Mouse (Mus musculus) midbrain, embryonic 15.5 days (tissue): ENCODE measurements around the gene Lpp. TPM values are rescaled to one million over a fixed set of nuclear protein-coding genes. Genes with fewer than 3 reads are reported as not detected.

Experiments
- ATAC-seq: fragments of 200-750 bp; cut with Nextera tagmentation; replicated peaks from 2 replicates; pipeline ENCODE4 v1.8.0; 2017; ENCODE audit warnings: moderate TSS enrichment
- H3K27ac ChIP-seq: fragments of 300-500 bp; sonication (generic); 2 replicates; pipeline ENCODE4 v1.5.1; 2015; ENCODE audit warnings: mild to moderate bottlenecking, inconsistent platforms
- H3K27me3 ChIP-seq: fragments of 300-500 bp; sonication (generic); replicated peaks from 2 replicates; pipeline ENCODE4 v1.6.1; 2015; ENCODE audit warnings: inconsistent platforms
- H3K36me3 ChIP-seq: fragments of 300-500 bp; sonication (generic); replicated peaks from 2 replicates; pipeline ENCODE4 v1.6.1; 2015; ENCODE audit warnings: inconsistent platforms
- H3K4me1 ChIP-seq: fragments of 300-500 bp; sonication (generic); 2 replicates; pipeline ENCODE4 v1.6.1; 2015; ENCODE audit warnings: inconsistent platforms
- H3K4me2 ChIP-seq: fragments of 300-500 bp; sonication (generic); 2 replicates; pipeline ENCODE4 v1.6.1; 2015; ENCODE audit warnings: inconsistent platforms, mild to moderate bottlenecking, moderate library complexity
- H3K4me3 ChIP-seq: fragments of 300-500 bp; sonication (generic); 2 replicates; pipeline ENCODE4 v1.5.1; 2015; ENCODE audit warnings: mild to moderate bottlenecking, inconsistent platforms
- H3K9ac ChIP-seq: fragments of 300-500 bp; sonication (generic); 2 replicates; pipeline ENCODE4 v1.6.1; 2015; ENCODE audit warnings: mild to moderate bottlenecking, inconsistent platforms
- H3K9me3 ChIP-seq: fragments of 300-500 bp; sonication (generic); 2 replicates; pipeline ENCODE4 v1.6.1; 2016; ENCODE audit warnings: inconsistent platforms
- WGBS: fragments of 180-500 bp; shearing (Covaris S2); methylation state at CpG from one replicate; pipeline ENCODE4 v1.1.7; 2015; ENCODE audit warnings: mixed read lengths; 5-methylcytosine and 5-hydroxymethylcytosine counted together
- polyA plus RNA-seq: library from polyadenylated mRNA; unstranded; fragments of >200 nt; fragmentation: Nextera tagmentation; extraction: Ambion mirVana; gene quantifications from 2 replicates; pipeline ENCODE4 v1.2.1, GENCODE M21; 2015

Lpp gene
- polyA plus RNA-seq, 1 experiment from 2014 or later: 10.4 TPM

DNA sequence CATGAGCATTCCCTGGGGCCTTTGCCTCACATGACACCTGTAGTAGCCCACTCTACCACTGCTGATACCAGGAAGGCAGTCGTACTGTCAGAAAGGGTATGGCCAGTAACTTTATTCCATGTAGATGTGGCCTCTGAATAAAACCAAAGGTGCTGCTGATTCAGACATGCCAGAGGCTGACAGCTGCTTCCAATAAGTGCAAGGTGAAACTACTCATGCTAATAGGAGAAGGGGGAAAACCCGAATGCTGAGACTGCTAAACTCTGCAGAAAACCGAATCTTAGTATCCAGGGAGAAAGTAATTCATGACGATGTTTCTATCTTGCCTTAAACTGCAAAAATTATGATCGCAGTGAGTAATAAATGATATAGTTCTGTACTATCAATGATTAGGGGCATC, 468.1 kb downstream of the Lpp start:
- H3K27me3 ChIP-seq: no peaks in the 10 kb centered on the region
- no peaks in the 10 kb centered on the region for H3K9me3 ChIP-seq
- WGBS: 88% methylated on average over 5 of the region's 5 CpGs
- no peak overlapping the region for H3K4me3 ChIP-seq
- no peak for ATAC-seq
- no peaks in the 10 kb centered on the region for H3K4me1 ChIP-seq
- no peak overlapping the region for H3K4me2 ChIP-seq
- no peak overlapping the region for H3K27ac ChIP-seq
- no peaks in the 10 kb centered on the region for H3K36me3 ChIP-seq
- H3K9ac ChIP-seq: no peak overlapping the region

DNA sequence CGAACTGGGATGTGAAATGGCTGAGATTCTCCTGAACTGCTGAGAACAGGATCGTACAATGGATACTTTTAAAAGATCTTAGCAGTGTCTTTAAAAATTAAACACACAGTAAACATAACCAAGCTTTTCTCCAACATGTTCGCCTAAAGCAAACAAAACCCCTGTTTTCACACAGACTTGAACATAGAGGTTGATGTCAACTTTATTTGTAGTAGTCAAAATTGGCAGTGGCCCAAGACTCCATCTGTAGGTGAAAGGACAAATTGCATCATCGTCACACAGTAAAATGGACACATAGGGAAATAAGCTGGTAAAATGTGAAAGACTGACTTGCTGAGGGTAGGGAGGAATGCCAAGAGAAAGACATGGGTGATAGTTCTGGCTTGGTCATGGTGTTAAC, 480.9 kb downstream of the Lpp start:
- ATAC-seq: no peak
- Histone ChIP-seq H3K9ac (no peak overlapping the region), H3K27ac (no peak overlapping the region), H3K4me1 (no peaks in the 10 kb centered on the region), H3K4me3 (no peak overlapping the region), H3K36me3 (no peaks in the 10 kb centered on the region), H3K4me2 (no peak overlapping the region), H3K9me3 (no peaks in the 10 kb centered on the region), H3K27me3 (no peaks in the 10 kb centered on the region)
- WGBS: 71% methylated on average over 4 of the region's 4 CpGs

DNA sequence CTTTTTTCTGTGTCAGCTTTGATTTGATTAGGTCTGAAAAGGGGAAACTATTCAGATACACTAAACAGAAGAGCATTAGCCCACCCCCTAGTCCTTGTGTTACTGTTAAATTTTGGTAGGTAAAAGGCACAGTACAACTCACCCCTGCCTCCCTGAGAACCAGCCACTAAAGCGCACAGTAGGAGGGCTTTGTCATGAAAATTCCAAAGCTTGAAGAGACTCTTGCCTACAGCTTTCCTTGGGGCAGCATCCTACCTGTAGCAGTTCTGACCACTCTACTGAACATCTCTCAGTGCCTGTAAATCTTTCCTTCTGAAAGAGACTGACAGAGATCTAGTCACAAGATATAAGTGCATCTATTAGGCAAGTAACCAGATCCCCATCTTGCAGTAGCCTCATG, 482.4 kb downstream of the Lpp start:
- no peak for ATAC-seq
- H3K27me3 ChIP-seq: no peaks in the 10 kb centered on the region
- H3K4me2 ChIP-seq: no peak overlapping the region
- no peaks in the 10 kb centered on the region for H3K36me3 ChIP-seq
- no peaks in the 10 kb centered on the region for H3K9me3 ChIP-seq
- no peak overlapping the region for H3K27ac ChIP-seq
- no peak overlapping the region for H3K4me3 ChIP-seq
- no peak overlapping the region for H3K9ac ChIP-seq
- WGBS: 23% methylated on average over 1 of the region's 1 CpGs
- H3K4me1 ChIP-seq: peaks cover 2% of the 10 kb centered on the region; the same call in 1 of the 2 replicates

DNA sequence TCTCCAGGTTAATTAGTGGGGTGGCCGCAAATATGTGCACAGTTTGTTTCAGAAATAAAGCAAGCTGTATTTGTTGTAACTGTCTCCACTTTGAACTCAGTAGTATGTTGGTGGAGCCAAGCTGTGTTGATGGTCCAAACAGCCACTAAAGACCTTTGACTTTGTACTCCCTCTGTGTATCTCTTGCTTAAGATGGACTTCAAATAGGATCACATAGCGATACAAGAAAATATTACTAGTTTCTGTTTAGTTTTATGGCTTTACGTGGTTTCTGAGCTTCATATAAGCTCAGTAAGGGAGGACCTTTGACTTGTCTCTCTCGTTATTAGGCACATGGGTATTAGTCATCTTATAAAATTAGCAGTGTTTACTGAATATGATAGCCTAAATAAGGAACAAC, 485.7 kb downstream of the Lpp start:
- no peaks in the 10 kb centered on the region for H3K36me3 ChIP-seq
- ATAC-seq: no peak
- WGBS: 91% methylated on average over 4 of the region's 4 CpGs
- no peaks in the 10 kb centered on the region for H3K9me3 ChIP-seq
- H3K27me3 ChIP-seq: no peaks in the 10 kb centered on the region
- no peak overlapping the region for H3K27ac ChIP-seq
- H3K4me3 ChIP-seq: no peak overlapping the region
- H3K9ac ChIP-seq: no peak overlapping the region
- peaks cover 5% of the 10 kb centered on the region; the same call in 1 of the 2 replicates for H3K4me1 ChIP-seq
- H3K4me2 ChIP-seq: no peak overlapping the region

DNA sequence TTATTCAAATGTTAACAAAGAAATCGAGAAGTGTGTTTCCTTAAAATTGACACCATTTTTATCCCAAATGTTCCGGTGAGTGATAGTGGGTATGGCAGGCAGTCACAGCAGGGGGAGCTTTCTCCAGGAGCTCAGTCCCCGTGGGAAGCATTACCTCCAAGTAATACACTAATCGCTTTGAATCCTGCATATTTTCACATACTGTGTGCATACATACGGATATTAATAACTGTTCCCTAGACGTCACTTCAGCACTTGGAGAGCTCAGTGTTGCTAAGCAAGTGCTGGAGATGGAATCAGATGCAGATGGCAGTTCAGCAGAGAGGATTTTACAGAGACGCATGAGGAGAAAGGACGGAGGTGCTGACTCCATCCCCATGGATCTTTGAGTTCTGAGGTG, 487.4 kb downstream of the Lpp start:
- H3K4me1 ChIP-seq: peaks cover 5% of the 10 kb centered on the region; the same call in 1 of the 2 replicates
- H3K9ac ChIP-seq: no peak overlapping the region
- H3K27ac ChIP-seq: no peak overlapping the region
- H3K9me3 ChIP-seq: no peaks in the 10 kb centered on the region
- no peaks in the 10 kb centered on the region for H3K36me3 ChIP-seq
- H3K27me3 ChIP-seq: no peaks in the 10 kb centered on the region
- ATAC-seq: peak; percentile 62; the same call in 1 of the 2 replicates
- 43% methylated on average over 8 of the region's 8 CpGs for WGBS
- H3K4me3 ChIP-seq: no peak overlapping the region
- H3K4me2 ChIP-seq: no peak overlapping the region

DNA sequence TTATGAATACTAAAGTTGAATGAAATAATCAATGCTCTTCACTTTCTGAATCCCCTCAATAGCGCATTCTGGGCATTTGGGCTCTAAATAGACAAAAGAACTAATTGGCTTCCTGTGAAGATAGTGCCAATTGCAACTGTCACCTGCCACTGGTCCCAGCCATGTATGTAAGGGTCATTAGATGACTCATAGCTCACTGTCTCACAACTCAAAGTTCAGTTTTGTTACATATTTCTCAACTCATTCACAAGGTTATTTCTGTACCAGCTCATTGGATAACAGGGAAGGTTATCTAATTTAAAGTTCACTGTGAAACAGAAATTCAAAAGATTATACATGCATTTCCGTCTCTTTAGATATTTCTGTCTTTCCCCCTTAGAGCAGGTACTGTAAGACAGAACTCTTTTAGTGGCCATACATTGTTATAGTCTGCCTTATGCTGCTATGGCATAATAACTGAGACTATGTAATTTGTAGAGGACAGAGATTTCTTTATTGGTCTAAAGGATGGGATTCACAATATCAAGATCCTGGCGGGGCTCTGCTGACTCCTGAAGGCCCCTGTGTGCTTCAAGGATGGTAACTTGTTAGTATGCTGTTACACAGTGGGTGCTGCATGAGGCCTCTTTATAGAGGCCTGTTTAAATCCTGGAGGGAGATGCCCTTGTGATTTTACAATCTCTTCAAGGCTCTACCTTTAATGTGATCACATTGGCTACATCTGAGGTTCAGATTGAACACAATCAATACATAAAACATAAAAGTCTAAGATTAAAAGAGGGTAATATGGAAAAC, 488.9 kb downstream of the Lpp start:
- Histone ChIP-seq H3K9ac (no peak overlapping the region), H3K36me3 (no peaks in the 10 kb centered on the region), H3K9me3 (no peaks in the 10 kb centered on the region), H3K27me3 (no peaks in the 10 kb centered on the region), H3K4me1 (peaks cover 5% of the 10 kb centered on the region; the same call in 1 of the 2 replicates), H3K4me3 (no peak overlapping the region), H3K27ac (no peak overlapping the region), H3K4me2 (no peak overlapping the region)
- WGBS: 87% methylated on average over 3 of the region's 3 CpGs
- no peak for ATAC-seq

DNA sequence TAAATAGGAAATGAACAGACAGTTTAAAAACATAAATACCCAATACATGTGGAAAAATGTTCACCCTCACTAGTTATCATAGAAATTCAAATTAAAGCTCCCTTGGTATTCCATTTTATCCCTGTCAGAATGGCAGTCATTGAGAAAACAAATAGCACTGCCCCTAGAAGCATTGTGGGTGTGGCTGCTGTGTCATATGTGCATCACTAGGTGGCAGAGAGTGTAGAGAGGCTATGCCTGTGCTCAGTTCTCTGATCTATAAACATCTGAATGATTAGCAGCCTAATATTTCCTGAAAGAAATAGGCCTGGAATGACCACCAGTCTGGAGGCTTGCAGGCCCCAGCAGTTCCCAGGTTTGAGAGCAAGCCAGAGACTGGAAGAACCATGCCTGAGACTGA, 490.7 kb downstream of the Lpp start:
- Histone ChIP-seq H3K9ac (no peak overlapping the region), H3K4me1 (peaks cover 5% of the 10 kb centered on the region; the same call in 1 of the 2 replicates), H3K9me3 (no peaks in the 10 kb centered on the region), H3K27me3 (no peaks in the 10 kb centered on the region), H3K36me3 (no peaks in the 10 kb centered on the region), H3K4me2 (no peak overlapping the region), H3K27ac (no peak overlapping the region), H3K4me3 (no peak overlapping the region)
- ATAC-seq: no peak

DNA sequence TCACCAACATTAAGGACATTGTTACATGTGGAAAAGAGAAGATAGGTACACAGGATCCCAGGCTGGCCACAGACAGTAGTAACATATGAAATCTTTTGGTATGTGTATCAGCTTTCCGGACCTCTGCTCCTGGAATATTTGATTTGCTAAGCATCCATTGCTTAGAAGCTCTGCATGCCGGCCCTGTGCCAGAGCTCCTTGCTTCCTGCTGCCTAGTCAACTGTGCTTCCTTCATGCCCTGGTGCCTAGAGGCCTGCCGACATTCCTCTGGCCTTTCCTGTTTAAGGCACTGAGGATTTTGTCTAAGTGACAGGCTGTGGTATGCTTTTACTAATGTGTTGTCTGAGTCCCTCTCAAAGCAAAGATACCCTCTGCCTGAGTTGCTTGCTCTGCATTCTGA, 493.0 kb downstream of the Lpp start:
- Histone ChIP-seq H3K36me3 (no peaks in the 10 kb centered on the region), H3K27ac (no peak overlapping the region), H3K4me2 (no peak overlapping the region), H3K4me3 (no peak overlapping the region), H3K9ac (no peak overlapping the region), H3K27me3 (no peaks in the 10 kb centered on the region), H3K4me1 (no peaks in the 10 kb centered on the region), H3K9me3 (no peaks in the 10 kb centered on the region)
- 61% methylated on average over 3 of the region's 3 CpGs for WGBS
- ATAC-seq: no peak

DNA sequence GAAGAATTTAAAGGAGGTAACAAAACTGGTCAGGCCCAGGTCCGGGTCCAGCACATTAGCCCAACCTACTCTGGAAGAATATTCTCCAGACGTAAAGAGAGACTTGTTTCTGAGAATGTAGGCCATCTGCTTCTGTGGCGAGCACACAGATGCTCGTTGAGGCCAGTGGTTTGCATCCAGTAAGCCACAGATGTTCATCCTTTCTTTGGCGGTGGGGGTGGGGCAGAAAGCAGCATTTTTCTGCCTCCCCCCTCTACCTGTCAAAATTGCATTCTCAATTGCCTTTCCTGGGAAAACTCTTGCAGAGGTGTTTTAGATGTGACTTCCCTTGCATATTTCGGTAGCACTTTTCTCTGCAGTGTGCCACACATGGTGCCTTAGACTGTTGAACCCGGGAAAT, 493.6 kb downstream of the Lpp start:
- Histone ChIP-seq H3K36me3 (no peaks in the 10 kb centered on the region), H3K27me3 (no peaks in the 10 kb centered on the region), H3K9ac (no peak overlapping the region), H3K4me2 (no peak overlapping the region), H3K4me3 (no peak overlapping the region), H3K27ac (no peak overlapping the region), H3K9me3 (no peaks in the 10 kb centered on the region), H3K4me1 (no peaks in the 10 kb centered on the region)
- ATAC-seq: no peak
- WGBS: 73% methylated on average over 7 of the region's 7 CpGs

DNA sequence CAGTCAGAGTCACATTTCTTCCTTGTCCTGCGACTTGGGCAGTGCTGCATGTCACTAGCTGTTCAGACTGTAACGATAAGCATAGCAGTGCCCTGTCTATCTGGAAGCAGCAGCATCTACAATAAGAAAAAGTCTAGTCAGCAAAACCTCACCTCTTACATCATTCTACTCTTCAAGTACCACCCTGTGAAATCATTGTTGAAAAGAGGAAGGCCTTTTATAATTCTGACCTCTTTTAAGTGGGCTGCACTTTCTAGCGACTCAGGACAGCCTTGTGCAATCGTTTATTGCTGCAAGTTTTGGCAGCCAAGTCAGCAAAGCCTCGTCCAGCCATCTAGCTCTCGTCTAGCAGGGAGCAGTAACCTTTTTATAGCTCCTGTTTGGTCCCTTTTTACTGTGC, 498.1 kb downstream of the Lpp start:
- Histone ChIP-seq H3K4me1 (no peaks in the 10 kb centered on the region), H3K27me3 (no peaks in the 10 kb centered on the region), H3K36me3 (no peaks in the 10 kb centered on the region), H3K27ac (no peak overlapping the region), H3K4me3 (no peak overlapping the region), H3K4me2 (no peak overlapping the region), H3K9ac (no peak overlapping the region), H3K9me3 (no peaks in the 10 kb centered on the region)
- WGBS: 65% methylated on average over 6 of the region's 6 CpGs
- no peak for ATAC-seq

DNA sequence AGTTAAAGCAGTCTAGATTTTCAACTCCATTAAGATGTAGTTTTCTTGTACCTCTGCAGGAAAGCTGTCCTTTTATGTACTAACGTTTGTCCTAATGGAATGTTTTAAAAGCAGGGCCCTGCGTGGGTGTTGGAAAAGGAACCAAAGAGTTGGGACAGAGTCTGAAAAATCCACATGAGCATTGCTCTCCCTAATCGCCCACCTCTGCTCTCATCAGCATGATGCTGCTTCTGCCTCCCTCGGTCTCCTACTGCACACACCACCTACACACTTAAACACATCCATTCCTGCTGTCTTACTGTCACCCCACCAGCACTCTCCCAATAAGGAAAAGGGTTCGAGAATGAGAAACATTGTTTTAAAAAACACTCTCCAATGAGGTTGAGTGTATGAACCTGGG, 501.9 kb downstream of the Lpp start:
- H3K27ac ChIP-seq: no peak overlapping the region
- 83% methylated on average over 5 of the region's 5 CpGs for WGBS

DNA sequence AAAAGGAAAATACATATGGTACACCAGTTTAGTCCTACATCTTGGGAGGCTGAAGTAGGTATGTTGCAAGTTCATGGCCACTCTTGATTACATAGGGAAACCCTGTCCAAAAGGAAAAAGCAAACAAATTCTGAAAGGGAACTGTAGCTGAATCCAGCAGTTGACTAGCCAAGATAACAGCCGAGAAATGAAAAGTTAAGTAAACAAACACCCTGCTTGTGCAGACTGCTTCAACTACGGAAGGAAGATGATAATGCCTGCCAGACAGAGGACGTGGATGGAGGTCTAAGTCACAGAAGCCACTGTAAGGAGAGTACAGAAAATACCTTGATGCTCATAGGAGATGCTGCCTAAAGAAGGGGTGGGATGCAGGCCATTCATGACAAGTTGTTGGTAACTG, 504.3 kb downstream of the Lpp start:
- no peaks in the 10 kb centered on the region for H3K4me1 ChIP-seq
- no peaks in the 10 kb centered on the region for H3K36me3 ChIP-seq
- H3K9me3 ChIP-seq: no peaks in the 10 kb centered on the region
- WGBS: 66% methylated on average over 3 of the region's 3 CpGs
- no peak for ATAC-seq
- no peak overlapping the region for H3K9ac ChIP-seq
- H3K27me3 ChIP-seq: no peaks in the 10 kb centered on the region
- no peak overlapping the region for H3K27ac ChIP-seq
- no peak overlapping the region for H3K4me3 ChIP-seq
- no peak overlapping the region for H3K4me2 ChIP-seq

More for the DNA sequence above, 501.9 kb downstream of the Lpp start:
- no peaks in the 10 kb centered on the region for H3K9me3 ChIP-seq
- H3K4me2 ChIP-seq: no peak overlapping the region
- no peak overlapping the region for H3K9ac ChIP-seq
- no peaks in the 10 kb centered on the region for H3K36me3 ChIP-seq
- H3K27me3 ChIP-seq: no peaks in the 10 kb centered on the region
- no peak for ATAC-seq
- no peak overlapping the region for H3K4me3 ChIP-seq
- H3K4me1 ChIP-seq: no peaks in the 10 kb centered on the region

DNA sequence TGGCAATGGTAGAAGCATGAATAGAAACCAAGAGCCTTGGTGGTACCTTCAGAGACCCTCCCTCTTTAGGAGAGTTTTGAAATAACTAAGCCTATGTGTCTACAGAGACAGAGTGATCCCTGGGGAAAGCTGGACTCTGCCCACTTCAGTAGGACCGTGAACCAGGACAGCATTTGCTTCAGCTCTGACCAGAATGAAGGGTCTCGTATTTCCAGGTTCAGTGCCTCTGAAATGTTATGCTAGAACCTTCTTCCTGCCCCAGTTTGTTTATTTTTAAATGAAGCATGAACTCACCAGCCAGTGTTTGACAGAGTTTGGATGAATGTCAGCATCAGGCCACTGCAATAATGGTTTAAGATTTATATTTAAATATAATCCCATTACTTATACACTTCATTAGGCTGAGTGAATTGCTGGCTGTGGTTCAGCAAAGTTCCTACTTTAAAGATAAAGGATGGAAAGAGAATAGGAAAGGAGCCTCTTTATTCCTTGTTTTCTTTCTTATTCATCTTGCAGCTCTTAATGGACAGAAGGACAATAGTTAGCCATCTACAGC, 507.0 kb downstream of the Lpp start:
- no peaks in the 10 kb centered on the region for H3K27me3 ChIP-seq
- no peak overlapping the region for H3K27ac ChIP-seq
- no peak for ATAC-seq
- H3K9ac ChIP-seq: no peak overlapping the region
- H3K4me1 ChIP-seq: no peaks in the 10 kb centered on the region
- no peak overlapping the region for H3K4me2 ChIP-seq
- no peak overlapping the region for H3K4me3 ChIP-seq
- WGBS: 44% methylated on average over 2 of the region's 2 CpGs
- no peaks in the 10 kb centered on the region for H3K9me3 ChIP-seq
- no peaks in the 10 kb centered on the region for H3K36me3 ChIP-seq
